Mouse (Mus musculus) midbrain, embryonic 13.5 days (tissue): ENCODE data around the gene Eef1a1. TPM values are rescaled to one million over a fixed set of nuclear protein-coding genes. Genes with fewer than 3 reads are reported as not detected.
"Not testable (repeated sequence)": the region's sequence is repeated elsewhere in the genome, so short reads cannot be mapped to it uniquely, and the experiment has no call there.

Experiments used
- ATAC-seq: fragments of 200-750 bp; cut with Nextera tagmentation; 2 replicates; pipeline ENCODE4 v1.8.0; 2017; ENCODE audit warnings: mild to moderate bottlenecking, moderate TSS enrichment, moderate library complexity
- H3K27ac ChIP-seq: fragments of 300-500 bp; sonication (generic); 2 replicates; pipeline ENCODE4 v1.5.1; 2015; ENCODE audit warnings: inconsistent platforms, mild to moderate bottlenecking, moderate library complexity
- H3K27me3 ChIP-seq: fragments of 300-500 bp; sonication (generic); 2 replicates; pipeline ENCODE4 v1.6.1; 2015; ENCODE audit warnings: mild to moderate bottlenecking, inconsistent platforms
- H3K36me3 ChIP-seq: fragments of 300-500 bp; sonication (generic); 2 replicates; pipeline ENCODE4 v1.6.1; 2015; ENCODE audit warnings: mild to moderate bottlenecking, inconsistent platforms
- H3K4me1 ChIP-seq: fragments of 300-500 bp; sonication (generic); replicated peaks from 2 replicates; pipeline ENCODE4 v1.6.1; 2015; ENCODE audit warnings: inconsistent platforms
- H3K4me2 ChIP-seq: fragments of 300-500 bp; sonication (generic); replicated peaks from 2 replicates; pipeline ENCODE4 v1.6.1; 2015; ENCODE audit warnings: moderate library complexity, mild to moderate bottlenecking, inconsistent platforms
- H3K4me3 ChIP-seq: fragments of 300-500 bp; sonication (generic); replicated peaks from 2 replicates; pipeline ENCODE4 v1.5.1; 2015; ENCODE audit warnings: mild to moderate bottlenecking, inconsistent platforms
- H3K9ac ChIP-seq: fragments of 300-500 bp; sonication (generic); replicated peaks from 2 replicates; pipeline ENCODE4 v1.6.1; 2015; ENCODE audit warnings: mild to moderate bottlenecking, inconsistent platforms
- H3K9me3 ChIP-seq: fragments of 300-500 bp; sonication (generic); 2 replicates; pipeline ENCODE4 v1.6.1; 2016; ENCODE audit warnings: mild to moderate bottlenecking, inconsistent platforms
- WGBS: fragments of 180-500 bp; shearing (Covaris S2); methylation state at CpG from one replicate; pipeline ENCODE4 v1.1.7; 2015; 5-methylcytosine and 5-hydroxymethylcytosine counted together
- polyA plus RNA-seq: library from polyadenylated mRNA; unstranded; fragments of >200 nt; fragmentation: Nextera tagmentation; extraction: Ambion mirVana; gene quantifications from 2 replicates; pipeline ENCODE4 v1.2.1, GENCODE M21; 2015

Eef1a1 gene
- polyA plus RNA-seq, 1 experiment from 2014 or later = 3,771 TPM

DNA sequence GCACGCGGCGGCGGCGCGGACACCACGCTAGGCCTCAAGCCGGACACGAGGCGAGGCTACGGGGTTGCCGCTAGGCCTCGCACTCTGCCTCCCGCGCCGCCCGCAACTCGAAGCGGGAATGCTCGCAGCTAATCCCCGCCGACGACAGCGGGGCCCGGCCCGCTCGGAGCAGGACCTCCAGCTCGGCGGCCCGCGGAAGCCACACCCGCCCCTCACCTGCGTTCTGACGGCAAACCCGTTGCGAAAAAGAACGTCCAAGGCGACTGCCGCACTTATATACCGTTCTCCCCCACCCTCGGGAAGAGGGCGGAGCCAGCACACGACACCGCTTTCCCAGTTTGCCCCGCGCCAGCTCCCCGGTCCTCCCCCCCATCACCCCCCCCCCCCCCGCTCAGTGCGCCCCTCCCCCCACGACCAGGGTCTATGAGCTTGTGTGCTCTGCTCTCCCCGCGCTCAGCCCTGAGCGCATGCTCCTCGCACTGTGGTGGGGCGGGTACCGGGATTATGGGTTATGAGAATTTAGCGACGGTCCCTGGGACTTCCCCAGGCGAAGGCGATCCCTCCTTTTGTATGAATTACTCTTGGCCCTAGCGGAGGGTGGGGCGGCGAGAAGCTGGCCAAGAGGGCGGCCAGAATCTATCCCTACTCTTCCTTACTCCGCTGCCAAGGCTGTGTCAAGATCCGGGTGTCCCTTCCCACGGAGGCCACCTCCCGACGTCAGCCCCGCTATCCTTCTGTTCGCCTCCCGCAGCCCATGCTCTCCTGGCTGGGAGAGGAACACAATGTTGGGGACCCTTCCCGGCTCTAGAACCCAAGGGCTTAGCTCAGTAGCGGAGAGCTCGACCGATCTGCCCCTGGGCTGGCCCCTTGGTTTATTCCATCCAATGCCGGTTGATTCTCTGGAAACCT, 7.3 kb downstream of the Eef1a1 start:
- peaks cover 27% of the 10 kb centered on the region for H3K36me3 ChIP-seq
- ATAC-seq = peak; percentile 99
- no peaks in the 10 kb centered on the region for H3K9me3 ChIP-seq
- H3K4me1 ChIP-seq = peaks cover 36% of the 10 kb centered on the region
- 2% methylated on average over 71 of the region's 77 CpGs for WGBS
- H3K27ac ChIP-seq = peak overlapping the region; percentile 100
- peak overlapping the region; percentile 97 for H3K9ac ChIP-seq
- peak overlapping the region; percentile 81 for H3K4me3 ChIP-seq
- no peaks in the 10 kb centered on the region for H3K27me3 ChIP-seq
- H3K4me2 ChIP-seq = peak overlapping the region; percentile 74

- H3K36me3 ChIP-seq = peaks cover 36% of the 10 kb centered on the region
- H3K4me1 ChIP-seq = peaks cover 36% of the 10 kb centered on the region
- peak overlapping the region; percentile 74 for H3K4me2 ChIP-seq
- ATAC-seq = peak; percentile 29
- H3K27me3 ChIP-seq = no peaks in the 10 kb centered on the region
- WGBS = under 1% methylated on average over 46 of the region's 46 CpGs
- peak overlapping the region; percentile 81 for H3K4me3 ChIP-seq
- no peaks in the 10 kb centered on the region for H3K9me3 ChIP-seq
- peak overlapping the region; percentile 96 for H3K27ac ChIP-seq
- peak overlapping the region; percentile 97 for H3K9ac ChIP-seq
Measured at GRCm38 (mm10) chr9:78480706-78481358, 8.1 kb downstream of the Eef1a1 start.

DNA sequence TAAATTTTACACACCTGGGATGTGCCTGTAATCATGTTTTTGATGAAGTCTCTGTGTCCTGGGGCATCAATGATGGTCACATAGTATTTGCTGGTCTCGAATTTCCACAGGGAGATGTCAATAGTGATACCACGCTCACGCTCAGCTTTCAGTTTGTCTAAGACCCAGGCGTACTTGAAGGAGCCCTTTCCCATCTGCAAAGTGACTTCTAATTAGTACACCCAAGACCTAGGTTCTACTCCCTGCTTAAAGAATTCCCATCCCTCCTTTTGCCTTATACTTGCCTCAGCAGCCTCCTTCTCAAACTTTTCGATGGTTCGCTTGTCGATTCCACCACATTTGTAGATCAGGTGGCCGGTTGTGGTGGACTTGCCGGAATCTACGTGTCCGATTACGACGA, 8.7 kb downstream of the Eef1a1 start:
- Histone ChIP-seq H3K9ac (peak overlapping the region; percentile 97), H3K4me2 (peak overlapping the region; percentile 74), H3K4me1 (peaks cover 36% of the 10 kb centered on the region), H3K27ac (peak overlapping the region; percentile 96), H3K4me3 (peak overlapping the region; percentile 81), H3K36me3 (peaks cover 37% of the 10 kb centered on the region)
- not testable (repeated sequence) for ATAC-seq, H3K27me3 ChIP-seq, H3K9me3 ChIP-seq
- WGBS = under 1% methylated on average over 13 of the region's 13 CpGs

GRCm38 (mm10) chr9:78479308-78479707, 9.6 kb downstream of the Eef1a1 start:
- not testable (repeated sequence) for ATAC-seq, H3K9me3 ChIP-seq, H3K27me3 ChIP-seq
- H3K36me3 ChIP-seq = peaks cover 43% of the 10 kb centered on the region
- H3K4me2 ChIP-seq = peak overlapping the region; percentile 74
- H3K4me1 ChIP-seq = peaks cover 36% of the 10 kb centered on the region
- 0 out of 2 replicates have a peak overlapping the region, but pooled peaks have one; percentile 30 for H3K27ac ChIP-seq
- 31% methylated on average over 8 of the region's 8 CpGs for WGBS
- H3K4me3 ChIP-seq = peak overlapping the region; percentile 81
- H3K9ac ChIP-seq = peak overlapping the region; percentile 55

DNA sequence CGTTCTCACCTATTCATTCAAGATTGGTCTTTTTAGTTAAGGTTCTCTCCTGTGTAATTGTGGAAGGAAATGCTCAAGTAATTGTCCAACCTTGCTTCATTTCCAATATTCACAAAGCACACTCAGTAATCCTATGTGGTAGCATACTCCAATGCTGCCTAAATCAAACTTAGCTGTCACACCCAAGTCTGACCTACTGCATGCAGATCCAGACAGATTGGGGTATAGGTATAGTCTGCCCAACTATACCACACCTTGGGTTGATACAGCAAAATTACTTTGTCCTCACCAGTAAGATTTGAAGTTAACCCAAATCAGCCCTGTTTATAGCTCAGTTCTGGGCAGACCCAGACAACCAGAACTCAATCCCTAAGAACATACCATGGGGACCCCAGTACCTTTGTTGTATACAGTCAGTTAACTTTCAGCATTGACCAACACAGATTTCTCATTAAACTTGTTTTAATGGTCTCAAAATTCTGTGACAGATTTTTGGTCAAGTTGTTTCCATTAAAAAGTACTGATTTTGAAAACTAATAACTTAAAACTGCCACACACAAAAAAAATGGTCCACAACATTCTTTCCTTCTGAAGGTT, 10.8 kb downstream of the Eef1a1 start:
- peak overlapping the region; percentile 52; the same call in 1 of the 2 replicates for H3K9ac ChIP-seq

GRCm38 (mm10) chr9:78477021-78477551, 11.9 kb downstream of the Eef1a1 start:
- 3% methylated on average over 5 of the region's 5 CpGs for WGBS
- ATAC-seq = no peak
- Histone ChIP-seq H3K4me2 (no peak overlapping the region), H3K27ac (peak overlapping the region; percentile 51; the same call in 1 of the 2 replicates), H3K27me3 (no peaks in the 10 kb centered on the region), H3K9me3 (no peaks in the 10 kb centered on the region), H3K4me1 (peaks cover 27% of the 10 kb centered on the region), H3K36me3 (peaks cover 62% of the 10 kb centered on the region), H3K4me3 (0 out of 2 replicates have a peak overlapping the region, but pooled peaks have one; percentile 4), H3K9ac (no peak overlapping the region)

More for the DNA sequence above, 10.8 kb downstream of the Eef1a1 start:
- not testable (repeated sequence) for H3K27me3 ChIP-seq, ATAC-seq, H3K27ac ChIP-seq, H3K9me3 ChIP-seq, H3K4me3 ChIP-seq
- 63% methylated on average over 1 of the region's 1 CpGs for WGBS
- peaks cover 53% of the 10 kb centered on the region for H3K36me3 ChIP-seq
- H3K4me2 ChIP-seq = peak overlapping the region; percentile 22
- H3K4me1 ChIP-seq = peaks cover 36% of the 10 kb centered on the region

GRCm38 (mm10) chr9:78476531-78477020, 12.4 kb downstream of the Eef1a1 start:
- Histone ChIP-seq H3K9ac (no peak overlapping the region), H3K36me3 (peaks cover 64% of the 10 kb centered on the region), H3K27me3 (no peaks in the 10 kb centered on the region), H3K4me3 (no peak overlapping the region), H3K4me2 (no peak overlapping the region), H3K9me3 (no peaks in the 10 kb centered on the region), H3K27ac (peak overlapping the region; percentile 51), H3K4me1 (peaks cover 27% of the 10 kb centered on the region)
- no peak for ATAC-seq
- WGBS = 5% methylated on average over 1 of the region's 1 CpGs

DNA sequence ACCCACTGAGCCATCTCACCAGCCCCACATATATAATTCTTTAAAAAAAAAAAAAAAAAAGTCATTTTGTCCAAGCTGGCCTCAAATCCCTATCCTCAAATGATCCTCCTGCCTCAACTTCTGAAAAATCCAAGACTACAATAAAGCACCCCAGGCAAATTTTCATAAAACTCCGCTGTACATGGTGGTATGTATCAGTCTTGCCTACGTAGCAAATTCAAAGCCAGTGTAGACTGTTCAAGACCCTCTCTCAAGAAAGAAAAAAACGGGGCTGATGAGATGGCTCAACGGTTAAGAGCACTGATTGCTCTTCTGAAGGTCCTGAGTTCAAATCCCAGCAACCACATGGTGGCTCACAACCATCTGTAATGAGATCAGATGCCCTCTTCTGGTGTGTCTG, 13.1 kb downstream of the Eef1a1 start:
- Histone ChIP-seq H3K9ac (no peak overlapping the region), H3K27me3 (no peaks in the 10 kb centered on the region), H3K4me2 (no peak overlapping the region), H3K27ac (no peak overlapping the region), H3K36me3 (peaks cover 68% of the 10 kb centered on the region), H3K4me1 (peaks cover 27% of the 10 kb centered on the region), H3K4me3 (no peak overlapping the region), H3K9me3 (no peaks in the 10 kb centered on the region)
- 88% methylated on average over 4 of the region's 4 CpGs for WGBS
- ATAC-seq = no peak

- Histone ChIP-seq H3K9me3 (no peaks in the 10 kb centered on the region), H3K4me1 (peaks cover 27% of the 10 kb centered on the region), H3K27me3 (no peaks in the 10 kb centered on the region), H3K4me2 (no peak overlapping the region), H3K36me3 (peaks cover 73% of the 10 kb centered on the region), H3K4me3 (no peak overlapping the region), H3K9ac (no peak overlapping the region), H3K27ac (no peak overlapping the region)
- 96% methylated on average over 2 of the region's 2 CpGs for WGBS
- ATAC-seq = no peak
Measured at GRCm38 (mm10) chr9:78475383-78475780, 13.6 kb downstream of the Eef1a1 start.

GRCm38 (mm10) chr9:78474771-78475382, 14.1 kb downstream of the Eef1a1 start:
- Histone ChIP-seq H3K9me3 (no peaks in the 10 kb centered on the region), H3K4me3 (no peak overlapping the region), H3K27ac (no peak overlapping the region), H3K36me3 (peaks cover 78% of the 10 kb centered on the region), H3K27me3 (no peaks in the 10 kb centered on the region), H3K9ac (no peak overlapping the region), H3K4me2 (no peak overlapping the region), H3K4me1 (peaks cover 23% of the 10 kb centered on the region)
- WGBS = 84% methylated on average over 5 of the region's 5 CpGs
- no peak for ATAC-seq

- ATAC-seq = no peak
- H3K4me2 ChIP-seq = no peak overlapping the region
- peaks cover 18% of the 10 kb centered on the region for H3K4me1 ChIP-seq
- H3K9ac ChIP-seq = no peak overlapping the region
- H3K36me3 ChIP-seq = peaks cover 76% of the 10 kb centered on the region
- no peak overlapping the region for H3K27ac ChIP-seq
- H3K4me3 ChIP-seq = no peak overlapping the region
- no peaks in the 10 kb centered on the region for H3K27me3 ChIP-seq
- no peaks in the 10 kb centered on the region for H3K9me3 ChIP-seq
- 81% methylated on average over 2 of the region's 2 CpGs for WGBS
Measured at GRCm38 (mm10) chr9:78474270-78474669, 14.7 kb downstream of the Eef1a1 start.
